Mouse (Mus musculus): ENCODE results near the gene Ptch2. TPM values are rescaled to one million over a fixed set of nuclear protein-coding genes. Genes with fewer than 3 reads are reported as not detected.
A peak's percentile ranks its signal among the peaks of the same experiment; 100 is the strongest.

Gene Ptch2
- polyA plus RNA-seq (2011; ENCODE audit: insufficient read depth, insufficient read length, low replicate concordance, missing spikeins), result 1.5 and 2.8 TPM in 2 replicates

GRCm38 (mm10) chr4:117095551-117096452 is at the start of gene Ptch2:
TSS of gene Ptch2 (plus strand) at chr4:117096075.
- peaks cover 6% of the 10 kb centered on the region; the same call in 1 of the 2 replicates for H3K4me1 ChIP-seq (ENCODE audit: control insufficient read depth, insufficient read depth, low read length)
- H3K27ac ChIP-seq (ENCODE audit: control insufficient read depth, insufficient read depth, low read depth, low read length, poor library complexity), result no peak within 1 kb of the TSS
- H3K4me3 ChIP-seq (replicated peaks; ENCODE audit: control insufficient read depth, low read depth, low read length), result peak within 1 kb of the TSS; percentile 52
- TF ChIP-seq POLR2A (IDR thresholded peaks at IDR 0.05; ENCODE audit: borderline replicate concordance, control insufficient read depth, low read depth, low read length) (no peak), CTCF (IDR thresholded peaks at IDR 0.05; ENCODE audit: control insufficient read depth, insufficient read depth, low read length) (no peak)
- WGBS, result 1% methylated on average over 50 of the region's 50 CpGs

- WGBS, result 81% methylated on average over 3 of the region's 3 CpGs
- TF ChIP-seq POLR2A (IDR thresholded peaks at IDR 0.05; ENCODE audit: borderline replicate concordance, control insufficient read depth, low read depth, low read length), result no peak
- no peak for TF ChIP-seq CTCF (IDR thresholded peaks at IDR 0.05; ENCODE audit: control insufficient read depth, insufficient read depth, low read length)
- H3K27ac ChIP-seq (ENCODE audit: control insufficient read depth, insufficient read depth, low read depth, low read length, poor library complexity), result no peak overlapping the region
- no peak overlapping the region for H3K4me3 ChIP-seq (replicated peaks; ENCODE audit: control insufficient read depth, low read depth, low read length)
- H3K4me1 ChIP-seq (ENCODE audit: control insufficient read depth, insufficient read depth, low read length), result no peaks in the 10 kb centered on the region
Measured at GRCm38 (mm10) chr4:117048836-117049235, 47.0 kb upstream of the Ptch2 start.

GRCm38 (mm10) chr4:117049485-117049884 is 46.4 kb upstream of the Ptch2 start:
- WGBS, result 97% methylated on average over 1 of the region's 1 CpGs
- Histone ChIP-seq H3K27ac (ENCODE audit: control insufficient read depth, insufficient read depth, low read depth, low read length, poor library complexity) (no peak overlapping the region), H3K4me3 (replicated peaks; ENCODE audit: control insufficient read depth, low read depth, low read length) (no peak overlapping the region), H3K4me1 (ENCODE audit: control insufficient read depth, insufficient read depth, low read length) (no peaks in the 10 kb centered on the region)
- TF ChIP-seq CTCF (IDR thresholded peaks at IDR 0.05; ENCODE audit: control insufficient read depth, insufficient read depth, low read length) (no peak), POLR2A (IDR thresholded peaks at IDR 0.05; ENCODE audit: borderline replicate concordance, control insufficient read depth, low read depth, low read length) (no peak)

GRCm38 (mm10) chr4:117052626-117053025 is 43.2 kb upstream of the Ptch2 start:
- H3K4me3 ChIP-seq (replicated peaks; ENCODE audit: control insufficient read depth, low read depth, low read length), result no peak overlapping the region
- no peak overlapping the region for H3K27ac ChIP-seq (ENCODE audit: control insufficient read depth, insufficient read depth, low read depth, low read length, poor library complexity)
- peaks cover 2% of the 10 kb centered on the region for H3K4me1 ChIP-seq (ENCODE audit: control insufficient read depth, insufficient read depth, low read length)
- TF ChIP-seq POLR2A (IDR thresholded peaks at IDR 0.05; ENCODE audit: borderline replicate concordance, control insufficient read depth, low read depth, low read length) (no peak), CTCF (IDR thresholded peaks at IDR 0.05; ENCODE audit: control insufficient read depth, insufficient read depth, low read length) (no peak)
- 91% methylated on average over 4 of the region's 4 CpGs for WGBS

GRCm38 (mm10) chr4:117053956-117054355 is 41.9 kb upstream of the Ptch2 start:
- Histone ChIP-seq H3K4me1 (ENCODE audit: control insufficient read depth, insufficient read depth, low read length) (peaks cover 2% of the 10 kb centered on the region), H3K27ac (ENCODE audit: control insufficient read depth, insufficient read depth, low read depth, low read length, poor library complexity) (no peak overlapping the region), H3K4me3 (replicated peaks; ENCODE audit: control insufficient read depth, low read depth, low read length) (no peak overlapping the region)
- 91% methylated on average over 4 of the region's 4 CpGs for WGBS
- TF ChIP-seq CTCF (IDR thresholded peaks at IDR 0.05; ENCODE audit: control insufficient read depth, insufficient read depth, low read length) (no peak), POLR2A (IDR thresholded peaks at IDR 0.05; ENCODE audit: borderline replicate concordance, control insufficient read depth, low read depth, low read length) (no peak)

- peak overlapping the region; percentile 70; the same call in 1 of the 2 replicates for H3K27ac ChIP-seq (ENCODE audit: control insufficient read depth, insufficient read depth, low read depth, low read length, poor library complexity)
Measured at GRCm38 (mm10) chr4:117056102-117056501, 39.8 kb upstream of the Ptch2 start.

GRCm38 (mm10) chr4:117056514-117056913 is 39.4 kb upstream of the Ptch2 start:
- no peak for TF ChIP-seq CTCF (IDR thresholded peaks at IDR 0.05; ENCODE audit: control insufficient read depth, insufficient read depth, low read length)
- TF ChIP-seq POLR2A (IDR thresholded peaks at IDR 0.05; ENCODE audit: borderline replicate concordance, control insufficient read depth, low read depth, low read length), result no peak
- Histone ChIP-seq H3K27ac (ENCODE audit: control insufficient read depth, insufficient read depth, low read depth, low read length, poor library complexity) (peak overlapping the region; percentile 70), H3K4me3 (replicated peaks; ENCODE audit: control insufficient read depth, low read depth, low read length) (no peak overlapping the region), H3K4me1 (ENCODE audit: control insufficient read depth, insufficient read depth, low read length) (peaks cover 2% of the 10 kb centered on the region)
- 90% methylated on average over 2 of the region's 2 CpGs for WGBS

More at GRCm38 (mm10) chr4:117056102-117056501, 39.8 kb upstream of the Ptch2 start:
- Histone ChIP-seq H3K4me3 (replicated peaks; ENCODE audit: control insufficient read depth, low read depth, low read length) (no peak overlapping the region), H3K4me1 (ENCODE audit: control insufficient read depth, insufficient read depth, low read length) (peaks cover 2% of the 10 kb centered on the region)
- no peak for TF ChIP-seq CTCF (IDR thresholded peaks at IDR 0.05; ENCODE audit: control insufficient read depth, insufficient read depth, low read length)
- TF ChIP-seq POLR2A (IDR thresholded peaks at IDR 0.05; ENCODE audit: borderline replicate concordance, control insufficient read depth, low read depth, low read length), result no peak

- WGBS, result 75% methylated on average over 4 of the region's 4 CpGs
- no peak overlapping the region for H3K4me3 ChIP-seq (replicated peaks; ENCODE audit: control insufficient read depth, low read depth, low read length)
- TF ChIP-seq CTCF (IDR thresholded peaks at IDR 0.05; ENCODE audit: control insufficient read depth, insufficient read depth, low read length), result no peak
- TF ChIP-seq POLR2A (IDR thresholded peaks at IDR 0.05; ENCODE audit: borderline replicate concordance, control insufficient read depth, low read depth, low read length), result no peak
- no peak overlapping the region for H3K27ac ChIP-seq (ENCODE audit: control insufficient read depth, insufficient read depth, low read depth, low read length, poor library complexity)
- peaks cover 2% of the 10 kb centered on the region for H3K4me1 ChIP-seq (ENCODE audit: control insufficient read depth, insufficient read depth, low read length)
Measured at GRCm38 (mm10) chr4:117058512-117058911, 37.4 kb upstream of the Ptch2 start.
